Mouse (Mus musculus) kidney, adult 18-20 months (tissue): Measurements from ENCODE around the gene Lamc2.
A peak's percentile ranks its signal among the peaks of the same experiment; 100 is the strongest.
"Not testable (repeated sequence)": the region's sequence is repeated elsewhere in the genome, so short reads cannot be mapped to it uniquely, and the experiment has no call there.

Experiments used
- DNase-seq: peaks from one replicate; pipeline ENCODE4 v3.0.0; 2021

Gene Lamc2

GRCm38 (mm10) chr1:153094226-153095076 is 91.8 kb downstream of the Lamc2 start:
- no peak for DNase-seq

- DNase-seq, result no peak
Measured at GRCm38 (mm10) chr1:153093581-153093980, 92.7 kb downstream of the Lamc2 start.

GRCm38 (mm10) chr1:153093172-153093571 is 93.1 kb downstream of the Lamc2 start:
- DNase-seq, result no peak

- peak; percentile 66 for DNase-seq
Measured at GRCm38 (mm10) chr1:153092237-153092975, 93.8 kb downstream of the Lamc2 start.

GRCm38 (mm10) chr1:153091438-153092236 is 94.6 kb downstream of the Lamc2 start:
- DNase-seq, result peak; percentile 43

GRCm38 (mm10) chr1:153090807-153091206 is 95.4 kb downstream of the Lamc2 start:
- no peak for DNase-seq

- DNase-seq, result no peak
Measured at GRCm38 (mm10) chr1:153090081-153090480, 96.2 kb downstream of the Lamc2 start.

GRCm38 (mm10) chr1:153087771-153088170 is 98.5 kb downstream of the Lamc2 start:
- no peak for DNase-seq

- no peak for DNase-seq
Measured at GRCm38 (mm10) chr1:153085198-153085597, 101.0 kb downstream of the Lamc2 start.

- DNase-seq, result no peak
Measured at GRCm38 (mm10) chr1:153084191-153084590, 102.1 kb downstream of the Lamc2 start.

- not testable (repeated sequence) for DNase-seq
Measured at GRCm38 (mm10) chr1:153083233-153083632, 103.0 kb downstream of the Lamc2 start.

- DNase-seq, result no peak
Measured at GRCm38 (mm10) chr1:153075955-153076354, 110.3 kb downstream of the Lamc2 start.

GRCm38 (mm10) chr1:153075087-153075736 is 111.0 kb downstream of the Lamc2 start:
- DNase-seq, result no peak

- DNase-seq, result no peak
Measured at GRCm38 (mm10) chr1:153073441-153073840, 112.8 kb downstream of the Lamc2 start.
